Mouse (Mus musculus) adrenal gland (tissue): ENCODE results near the gene Top2a.

Source experiments
- intact Hi-C: fragments of 180-260 bp; cut with DNase I; formaldehyde crosslinking; loops from one replicate; pipeline ENCODE4 v1.15.1; 2025

Top2a gene

GRCm38 (mm10) chr11:98983551-98983950 lies 40.4 kb downstream of the Top2a start:
- intact Hi-C loops = loop anchor here (5.0 kb wide), 1 partner anchor 169 kb away; no protein-coding TSS in a partner anchor

DNA sequence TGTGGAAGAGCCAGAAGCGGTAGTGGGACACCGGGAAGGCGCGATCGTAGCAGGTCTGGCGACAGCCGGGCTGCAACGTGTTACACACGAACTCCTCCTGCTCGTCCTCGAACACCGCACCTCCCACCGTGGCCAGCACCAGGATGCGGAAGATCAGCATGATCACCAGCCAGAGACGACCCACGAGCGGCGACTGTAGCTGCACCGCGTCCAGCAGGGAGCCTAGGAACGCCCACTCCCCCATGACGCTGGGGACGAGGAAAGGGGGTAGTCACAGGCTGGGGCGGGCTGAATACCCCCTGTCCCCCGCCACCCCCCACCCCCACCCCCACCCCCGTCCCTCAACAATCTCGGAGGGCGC lies 41.2 kb downstream of the Top2a start, which contains the start of gene Gjd3:
Gene Gjd3, minus strand, starts transcription at position 244 of the 361 bp plus-strand sequence.
- intact Hi-C loops = loop anchor here (5.0 kb wide), 1 partner anchor 170 kb away; no protein-coding TSS in a partner anchor

DNA sequence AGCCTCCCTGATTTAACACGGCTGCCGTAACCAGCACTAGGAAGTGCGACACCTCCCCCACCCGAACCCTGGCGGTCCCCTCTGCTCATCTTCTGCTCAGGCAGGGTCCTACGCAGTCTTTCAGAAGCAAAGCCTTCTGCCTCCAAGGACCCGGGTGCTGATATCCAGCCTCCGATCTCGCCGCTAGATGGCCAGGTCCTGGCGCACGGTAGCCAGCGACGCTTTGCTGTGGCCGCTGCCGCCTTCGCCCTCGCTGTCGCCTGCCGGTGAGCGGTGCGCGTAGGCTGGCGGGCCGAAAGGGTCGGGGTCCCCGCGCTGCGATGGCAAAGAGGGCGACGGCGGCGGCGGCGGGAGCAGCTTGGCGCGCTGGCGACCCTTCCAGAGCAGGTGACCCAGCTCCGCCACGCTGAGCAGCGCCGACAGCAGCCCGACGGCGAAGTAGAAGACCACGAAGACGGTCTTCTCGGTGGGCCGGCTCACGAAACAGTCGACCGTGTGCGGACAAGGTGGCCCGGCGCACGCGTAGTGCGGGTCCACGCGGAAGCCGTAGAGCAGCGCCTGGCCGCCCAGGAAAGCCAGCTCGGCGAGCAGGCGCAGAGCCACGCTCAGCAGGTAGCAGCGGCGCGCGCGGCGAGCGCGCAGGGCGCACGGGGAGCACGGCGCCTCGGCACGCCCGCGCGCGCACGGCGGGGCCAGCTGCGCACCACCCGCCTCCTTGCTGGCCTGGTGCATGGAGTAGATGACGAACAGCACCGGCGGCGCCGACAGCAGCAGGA lies 41.8 kb downstream of the Top2a start:
- intact Hi-C loops = loop anchor here (5.0 kb wide), 1 partner anchor 170 kb away; no protein-coding TSS in a partner anchor

- intact Hi-C loops = loop anchor here (5.0 kb wide), 1 partner anchor 171 kb away; no protein-coding TSS in a partner anchor
These were observed 42.5 kb downstream of the Top2a start for GRCm38 (mm10) chr11:98981289-98981996.

DNA sequence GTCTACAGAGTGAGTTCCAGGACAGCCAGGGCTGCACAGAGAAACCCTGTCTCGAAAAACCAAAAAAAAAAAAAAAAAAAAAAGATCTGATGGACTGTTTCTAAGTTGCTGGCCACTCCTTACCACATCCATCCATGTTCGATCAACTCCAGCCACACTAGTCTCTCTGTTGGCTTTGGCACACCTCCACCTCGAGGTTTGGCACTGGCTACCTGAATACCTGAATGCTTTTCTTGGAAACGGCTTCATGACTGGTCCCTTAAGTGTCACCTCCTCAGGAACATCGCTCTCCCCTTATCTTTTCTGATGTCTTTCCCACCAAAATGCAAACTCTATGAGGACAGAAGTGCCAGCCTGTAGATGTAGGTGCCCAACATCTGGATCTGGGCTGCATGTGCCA lies 44.6 kb downstream of the Top2a start:
- intact Hi-C loops = loop anchor here (5.0 kb wide), 1 partner anchor 58 kb away; no protein-coding TSS in a partner anchor

DNA sequence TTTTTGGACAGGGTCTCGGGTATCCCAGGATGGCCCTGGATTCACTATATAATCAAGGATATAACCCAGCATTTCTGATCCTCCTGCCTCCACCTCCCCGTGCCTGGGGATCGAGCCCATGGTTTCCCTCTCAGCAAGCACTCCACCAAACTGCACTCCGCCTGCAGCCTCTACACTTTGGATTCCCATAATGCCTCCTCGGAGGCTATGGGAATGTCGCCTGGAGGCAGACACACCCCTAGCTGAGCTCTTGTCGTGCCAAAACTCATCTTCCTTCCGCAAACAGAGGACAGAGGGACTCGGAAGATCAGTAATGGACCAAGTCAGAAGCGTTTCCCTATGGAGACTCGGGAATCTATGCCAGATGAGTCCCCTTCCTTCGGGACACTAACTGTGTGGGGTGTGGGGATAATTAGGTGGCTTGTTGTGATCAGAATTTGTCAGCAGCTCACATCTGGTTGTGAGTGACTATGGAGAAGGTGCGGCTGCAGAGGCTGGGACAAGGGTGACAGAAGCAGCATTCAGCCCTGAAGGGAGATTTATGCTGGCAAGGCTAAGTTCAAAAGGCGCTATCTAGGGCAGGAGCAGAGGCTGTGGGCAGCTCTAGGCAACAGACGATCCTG lies 45.4 kb downstream of the Top2a start:
- intact Hi-C loops = loop anchor here (5.0 kb wide), 1 partner anchor 59 kb away; no protein-coding TSS in a partner anchor

- intact Hi-C loops = loop anchor here (5.0 kb wide), 1 partner anchor 62 kb away; no protein-coding TSS in a partner anchor
These were observed 48.9 kb downstream of the Top2a start for GRCm38 (mm10) chr11:98974871-98975719.

DNA sequence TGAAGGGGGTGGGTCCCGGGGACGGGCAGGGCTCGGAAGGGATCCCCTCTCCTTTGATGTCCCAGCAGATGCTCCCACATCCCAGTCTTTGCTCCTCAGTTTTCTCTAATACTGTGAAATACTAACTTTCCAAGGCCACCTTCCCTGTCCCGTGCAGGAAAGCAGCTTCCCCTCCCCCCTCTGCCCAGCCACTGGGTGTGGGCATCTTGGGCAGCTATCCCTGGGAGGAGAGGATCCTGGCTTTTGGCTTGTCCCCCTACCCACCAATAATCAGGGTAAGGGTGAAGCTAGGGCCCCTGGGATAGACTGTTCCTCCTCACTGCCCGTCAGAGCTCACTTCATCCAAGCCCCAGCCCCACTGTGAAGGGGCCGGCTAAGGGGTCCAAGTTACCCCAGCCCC lies 49.8 kb downstream of the Top2a start:
- intact Hi-C loops = no loop called here

- intact Hi-C loops = loop anchor here (2.0 kb wide), 1 partner anchor 51 kb away; no protein-coding TSS in a partner anchor
These were observed 50.4 kb downstream of the Top2a start for GRCm38 (mm10) chr11:98973584-98973983.

GRCm38 (mm10) chr11:98972801-98973360 lies 51.1 kb downstream of the Top2a start:
- intact Hi-C loops = loop anchor here (2.0 kb wide), 1 partner anchor 50 kb away; no protein-coding TSS in a partner anchor

DNA sequence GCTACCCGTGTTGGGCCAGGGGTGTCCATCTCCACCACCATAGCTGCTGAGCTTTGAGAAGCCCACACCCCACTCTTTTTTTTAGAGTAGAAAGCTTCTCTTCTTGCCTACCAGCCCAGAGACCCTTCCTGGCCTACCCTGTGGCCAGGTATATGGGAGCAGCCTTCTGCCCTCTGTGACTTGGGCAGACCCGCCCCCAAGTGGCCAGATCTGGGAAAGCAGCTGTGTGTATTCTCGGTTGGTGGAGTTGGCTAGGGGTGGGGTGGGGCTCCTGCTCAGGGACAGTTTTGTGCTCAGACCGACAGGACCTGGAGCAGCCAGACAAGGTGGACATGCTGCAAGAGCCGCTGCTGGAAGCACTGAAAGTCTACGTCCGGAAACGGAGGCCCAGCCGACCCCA lies 51.8 kb downstream of the Top2a start:
- intact Hi-C loops = loop anchor here (2.0 kb wide), 1 partner anchor 49 kb away; no protein-coding TSS in a partner anchor

- intact Hi-C loops = loop anchor here (2.0 kb wide), 1 partner anchor 49 kb away; no protein-coding TSS in a partner anchor
These were observed 52.5 kb downstream of the Top2a start for GRCm38 (mm10) chr11:98971316-98972031.

DNA sequence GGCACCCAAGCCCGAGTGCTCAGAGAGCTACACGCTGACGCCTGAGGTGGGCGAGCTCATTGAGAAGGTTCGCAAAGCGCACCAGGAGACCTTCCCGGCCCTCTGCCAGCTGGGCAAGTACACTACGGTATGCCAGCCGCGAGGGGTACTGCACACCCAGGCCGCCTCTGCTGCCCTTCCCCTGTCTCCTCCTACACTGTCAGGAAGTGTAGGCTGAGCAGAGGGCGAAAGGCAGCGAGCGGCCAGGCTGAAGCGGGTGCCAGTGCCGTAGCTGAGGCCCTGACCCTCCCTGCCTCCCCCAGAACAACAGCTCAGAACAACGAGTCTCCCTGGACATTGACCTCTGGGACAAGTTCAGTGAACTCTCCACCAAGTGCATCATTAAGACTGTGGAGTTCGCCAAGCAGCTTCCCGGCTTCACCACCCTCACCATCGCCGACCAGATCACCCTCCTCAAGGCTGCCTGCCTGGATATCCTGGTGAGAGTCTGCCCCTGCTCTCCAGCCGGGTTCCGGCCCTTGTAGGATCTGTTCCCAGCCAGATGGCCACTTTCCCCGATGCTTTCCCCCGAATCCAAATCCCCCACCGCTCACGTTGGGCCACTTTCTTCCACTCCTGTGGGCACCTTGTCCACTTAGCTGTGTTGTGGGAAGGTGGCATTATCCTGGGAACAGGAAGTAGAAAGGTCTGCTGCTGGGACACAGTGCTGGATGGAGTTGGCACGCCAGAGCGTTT lies 53.6 kb downstream of the Top2a start:
- intact Hi-C loops = no loop called here

DNA sequence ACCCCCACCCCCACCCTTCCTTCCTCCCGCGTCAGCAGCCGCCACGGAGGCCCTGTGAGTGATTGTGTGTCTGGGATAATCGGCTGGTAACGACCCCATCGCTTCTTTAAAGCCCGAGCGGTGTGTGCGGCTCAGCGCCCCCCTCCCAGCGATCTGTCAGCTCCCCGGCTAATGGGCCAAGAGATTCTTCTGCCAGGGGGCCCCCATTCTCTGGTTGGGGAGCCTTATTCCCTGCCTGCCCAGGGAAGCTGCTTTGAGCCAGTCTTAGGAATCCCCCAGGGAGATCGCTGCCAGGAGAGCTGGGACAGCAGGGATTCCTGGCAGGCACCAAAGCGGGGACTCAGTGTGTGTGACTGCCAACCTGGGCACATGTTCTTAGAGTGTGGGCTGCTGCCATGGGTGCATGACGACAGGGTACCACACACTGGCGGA lies 54.5 kb downstream of the Top2a start:
- intact Hi-C loops = no loop called here

DNA sequence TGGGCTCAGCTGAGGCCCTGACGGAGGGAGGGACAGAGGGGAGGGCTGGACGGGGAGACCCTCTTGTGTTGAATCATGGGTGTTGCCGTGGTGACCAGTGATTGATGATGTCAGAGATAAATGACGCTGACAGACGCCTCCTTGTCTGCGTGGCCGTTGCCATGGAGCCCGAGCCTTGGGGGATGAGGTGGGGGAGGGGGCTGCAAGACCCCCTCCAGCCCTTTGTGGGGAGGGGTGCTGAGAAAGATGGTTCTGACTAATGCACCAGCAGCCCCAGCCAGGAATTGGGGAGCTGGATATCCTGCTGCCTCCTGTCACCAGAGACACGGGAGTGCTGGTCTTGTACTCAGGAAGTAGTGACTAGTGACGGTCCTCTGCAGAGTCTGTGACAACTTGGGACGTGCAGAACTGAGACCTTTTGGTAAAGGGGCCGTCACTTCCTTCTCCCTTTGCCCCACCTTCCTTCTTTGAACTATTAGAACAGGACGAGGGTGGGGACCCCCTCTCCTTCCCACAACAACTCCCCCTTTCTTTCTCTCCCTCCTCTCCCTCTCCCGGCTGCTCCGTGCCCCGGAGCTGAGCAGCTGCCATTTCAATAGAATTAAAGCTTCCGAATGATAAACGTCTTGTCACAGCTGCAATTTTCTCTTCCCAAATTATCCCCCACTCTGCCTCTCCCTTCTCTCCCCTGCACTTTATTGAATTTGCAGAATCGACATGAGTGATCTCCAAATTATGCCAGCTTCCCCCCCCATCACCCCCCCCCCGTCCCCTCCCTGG lies 55.1 kb downstream of the Top2a start:
- intact Hi-C loops = no loop called here

DNA sequence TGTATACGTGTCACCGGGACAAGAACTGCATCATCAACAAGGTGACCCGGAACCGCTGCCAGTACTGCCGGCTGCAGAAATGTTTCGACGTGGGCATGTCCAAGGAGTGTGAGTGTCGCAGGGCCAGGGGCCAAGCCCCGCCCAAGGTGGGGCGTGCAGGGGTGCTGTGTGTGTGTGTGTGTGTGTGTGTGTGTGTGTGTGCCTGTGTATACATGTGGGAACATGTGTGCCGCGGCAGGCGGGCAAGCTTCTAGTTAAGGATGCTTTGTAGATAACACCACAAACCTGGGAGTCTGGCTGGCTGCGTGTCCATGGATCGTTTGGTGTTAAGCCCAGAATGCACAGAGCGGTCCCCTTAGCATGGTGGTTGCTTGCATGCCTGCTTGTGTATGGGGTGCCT lies 55.9 kb downstream of the Top2a start:
- intact Hi-C loops = no loop called here

DNA sequence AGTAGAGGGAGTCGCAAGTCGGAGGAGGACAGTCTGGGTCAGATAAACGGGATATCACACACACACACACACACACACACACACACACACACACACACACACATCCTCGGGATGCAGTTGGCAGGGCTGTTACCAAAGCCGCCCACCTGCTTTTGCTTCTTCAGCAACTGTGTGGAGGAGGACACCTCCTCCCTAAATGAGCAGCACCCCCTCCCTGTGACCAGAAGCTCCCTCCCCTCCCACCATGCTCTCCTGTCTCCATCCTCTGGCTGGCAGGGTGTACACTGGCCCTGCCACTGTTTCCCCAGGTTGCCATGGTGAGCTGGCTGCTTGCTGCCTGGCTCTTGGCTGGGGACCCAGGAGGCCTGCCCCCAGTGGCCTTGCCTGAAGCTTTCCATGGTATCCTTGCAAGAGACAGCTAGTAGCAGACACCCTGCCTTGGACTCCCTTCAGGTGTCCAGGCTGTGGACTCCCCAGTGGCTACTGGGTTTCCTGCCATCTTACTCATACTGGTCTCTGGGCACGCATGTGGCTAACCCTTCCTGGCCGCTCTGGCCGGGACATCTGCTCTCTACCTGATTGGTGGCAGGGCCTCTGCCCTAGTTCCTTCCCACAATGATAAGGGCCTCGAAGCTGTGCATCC lies 57.4 kb downstream of the Top2a start:
- intact Hi-C loops = no loop called here
